Mouse (Mus musculus) kidney, adult 2 months (tissue): Measurements from ENCODE around the gene Mbnl2. TPM values are rescaled to one million over a fixed set of nuclear protein-coding genes. Genes with fewer than 3 reads are reported as not detected.

ENCODE experiments used
- DNase-seq: peaks from one replicate; pipeline ENCODE4 v3.0.0; 2021
- H3K27ac ChIP-seq: fragments of 200-500 bp; 2 replicates; pipeline ENCODE4 v1.5.1; 2012; ENCODE audit warnings: low read depth, low read length, control low read depth, inconsistent platforms; ENCODE audit not compliant: insufficient read depth
- H3K27me3 ChIP-seq: fragments of 200-500 bp; replicated peaks from 2 replicates; pipeline ENCODE4 v1.6.1; 2012; ENCODE audit warnings: mild to moderate bottlenecking, moderate library complexity, low read length, inconsistent platforms; ENCODE audit not compliant: control insufficient read depth, insufficient read depth
- H3K36me3 ChIP-seq: fragments of 200-500 bp; 2 replicates; pipeline ENCODE4 v1.6.1; 2012; ENCODE audit warnings: mild to moderate bottlenecking, moderate library complexity, low read length, inconsistent platforms; ENCODE audit not compliant: control insufficient read depth, insufficient read depth
- H3K4me1 ChIP-seq: fragments of 200-500 bp; 2 replicates; pipeline ENCODE4 v1.6.1; 2011; ENCODE audit warnings: low read length; ENCODE audit not compliant: control insufficient read depth, insufficient read depth
- H3K4me3 ChIP-seq: fragments of 200-500 bp; 2 replicates; pipeline ENCODE4 v1.5.1; 2011; ENCODE audit warnings: mild to moderate bottlenecking, low read depth, low read length, control low read depth; ENCODE audit not compliant: insufficient read depth
- CTCF ChIP-seq: fragments of 200-500 bp; conservative IDR thresholded peaks from 2 replicates; pipeline ENCODE4 v1.5.1; 2011; ENCODE audit warnings: low read depth, mild to moderate bottlenecking, control low read depth, low read length, moderate library complexity, mixed read lengths; ENCODE audit not compliant: insufficient read depth, insufficient read length
- POLR2A ChIP-seq: fragments of 200-500 bp; IDR thresholded peaks from one replicate; pipeline ENCODE4 v1.6.1; 2011; ENCODE audit warnings: low read depth, low read length, control low read depth
- WGBS: fragments of 180-500 bp; shearing (Covaris S2); methylation state at CpG from one replicate; pipeline ENCODE4 v1.1.7; 2018; 5-methylcytosine and 5-hydroxymethylcytosine counted together
- polyA plus RNA-seq: library from polyadenylated mRNA; depleted of rRNA; stranded (reverse); fragments of >200 nt; gene quantifications from 2 replicates; pipeline ENCODE4 v1.2.3, GENCODE M21; 2012

Mbnl2 gene
- polyA plus RNA-seq, 1 experiment: 50.0 TPM

DNA sequence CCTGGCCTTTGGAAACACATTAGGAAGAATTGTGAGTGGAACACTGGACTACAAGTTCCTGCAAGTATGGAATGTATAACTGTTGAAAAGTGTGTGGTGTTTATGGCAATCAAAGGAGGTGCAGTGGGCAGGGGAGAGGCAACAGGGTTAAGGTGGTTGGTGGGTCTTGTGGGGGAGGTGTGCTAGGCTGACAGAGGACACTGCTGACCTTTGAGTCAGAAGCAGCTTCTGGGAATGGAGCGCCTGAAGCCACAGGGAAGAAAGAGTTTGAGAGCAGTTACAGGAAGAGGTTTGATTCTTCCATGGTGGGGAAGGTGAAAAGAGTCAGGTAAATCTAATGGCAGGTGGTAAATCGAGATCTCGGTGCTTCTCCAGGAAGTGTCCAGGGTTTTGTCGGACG, 16.7 kb downstream of the Mbnl2 start:
- DNase-seq: no peak

DNA sequence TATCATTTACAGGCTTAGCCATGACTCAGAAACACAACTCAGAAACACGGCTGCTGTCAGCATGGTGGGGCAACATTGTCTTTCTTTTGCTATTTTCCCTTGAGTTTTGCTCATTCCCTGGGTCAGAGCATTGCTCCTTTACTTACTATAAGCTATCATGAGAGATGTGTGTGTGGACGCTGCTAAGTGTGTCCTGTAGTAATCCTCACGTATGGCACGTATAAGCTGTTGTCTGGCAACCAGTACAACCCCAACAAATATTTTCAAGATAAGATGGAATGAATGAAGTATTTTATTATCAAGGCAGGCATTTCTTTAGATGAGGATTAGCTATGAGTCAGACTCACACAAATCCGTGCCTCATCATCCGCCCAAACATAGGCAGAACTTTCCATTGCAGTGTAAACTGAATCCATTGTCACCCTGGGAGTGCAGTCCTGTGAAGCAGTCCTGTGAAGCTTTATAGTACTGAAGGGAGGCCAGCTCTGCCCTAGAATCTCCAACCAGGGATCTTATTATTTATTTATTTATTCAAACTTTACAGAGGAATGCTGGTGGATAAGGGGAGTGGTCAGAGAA, 17.2 kb downstream of the Mbnl2 start:
- WGBS: 84% methylated on average over 6 of the region's 6 CpGs
- no peak overlapping the region for H3K27ac ChIP-seq
- no peaks in the 10 kb centered on the region for H3K36me3 ChIP-seq
- no peak for TF ChIP-seq POLR2A
- no peak for TF ChIP-seq CTCF
- H3K4me1 ChIP-seq: peaks cover 42% of the 10 kb centered on the region
- H3K27me3 ChIP-seq: no peaks in the 10 kb centered on the region
- no peak overlapping the region for H3K4me3 ChIP-seq
- no peak for DNase-seq

More for the DNA sequence above, 16.7 kb downstream of the Mbnl2 start:
- Histone ChIP-seq H3K36me3 (no peaks in the 10 kb centered on the region), H3K4me1 (peaks cover 44% of the 10 kb centered on the region), H3K27ac (no peak overlapping the region), H3K4me3 (no peak overlapping the region), H3K27me3 (no peaks in the 10 kb centered on the region)
- no peak for TF ChIP-seq CTCF
- TF ChIP-seq POLR2A: no peak
- 71% methylated on average over 5 of the region's 5 CpGs for WGBS

DNA sequence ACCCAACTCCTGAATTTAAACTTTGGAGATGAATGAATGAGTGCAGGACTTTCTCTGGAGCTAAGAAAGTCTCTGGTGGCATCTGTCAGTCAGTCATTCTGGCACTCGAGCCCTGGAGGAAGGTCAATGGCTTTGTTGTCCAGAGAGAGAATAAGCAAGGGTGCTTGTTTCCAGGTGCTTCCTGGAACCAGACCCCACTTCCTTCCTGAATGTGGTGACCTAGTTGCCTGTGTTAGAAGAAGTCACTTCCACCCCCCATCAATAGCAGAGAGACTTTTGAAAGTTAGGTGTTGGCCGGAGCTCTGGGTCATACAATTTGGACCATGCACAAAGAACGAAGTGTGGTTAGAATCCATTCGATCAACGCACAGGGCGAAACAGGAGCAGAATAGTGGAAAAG, 19.0 kb downstream of the Mbnl2 start:
- no peak for DNase-seq
- TF ChIP-seq POLR2A (no peak), CTCF (no peak)
- Histone ChIP-seq H3K27me3 (no peaks in the 10 kb centered on the region), H3K4me1 (peaks cover 41% of the 10 kb centered on the region), H3K4me3 (no peak overlapping the region), H3K27ac (no peak overlapping the region), H3K36me3 (no peaks in the 10 kb centered on the region)
- WGBS: 67% methylated on average over 6 of the region's 6 CpGs

DNA sequence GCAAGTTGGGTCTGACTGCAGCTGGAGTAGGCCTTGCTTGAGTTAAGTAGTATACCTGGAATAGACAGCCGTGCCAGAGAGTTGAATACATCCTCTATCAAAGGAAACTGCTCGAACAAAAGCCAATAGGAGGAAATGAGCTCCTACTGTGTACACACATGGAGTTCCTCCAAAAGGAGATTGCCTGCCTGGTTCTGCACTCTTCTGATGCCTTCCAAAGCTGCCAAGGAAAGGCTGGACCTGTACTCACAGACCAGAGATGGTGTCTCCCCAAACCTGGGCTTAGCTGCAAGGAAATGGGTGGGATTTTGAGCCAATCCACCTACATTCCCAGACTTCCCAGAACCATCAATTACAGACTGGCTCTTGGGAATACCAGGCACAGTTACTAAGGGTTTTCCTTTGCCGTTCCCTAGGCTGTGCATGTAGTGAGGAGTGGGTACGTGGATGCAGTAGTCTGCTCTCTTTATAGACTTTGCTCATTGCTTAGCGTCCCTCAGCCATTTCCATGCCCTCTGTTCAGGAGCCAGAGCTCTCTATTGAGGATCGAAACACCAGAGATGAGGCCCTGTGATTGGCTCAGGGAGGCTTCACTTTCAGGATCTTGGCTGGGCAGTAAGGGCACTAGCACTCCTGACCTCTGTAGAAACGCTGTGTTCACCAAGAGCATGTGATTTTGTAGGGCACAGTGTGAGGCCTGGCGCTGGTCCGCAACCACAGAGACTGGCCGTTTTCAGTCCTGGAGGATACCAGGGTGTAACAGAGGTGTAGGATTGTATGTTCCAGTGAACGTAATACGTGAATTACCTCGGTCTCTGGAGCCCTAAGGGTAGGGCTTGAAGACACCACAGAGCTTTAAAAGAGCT, 20.1 kb downstream of the Mbnl2 start:
- 57% methylated on average over 13 of the region's 13 CpGs for WGBS
- no peak for TF ChIP-seq CTCF
- no peak for TF ChIP-seq POLR2A
- DNase-seq: peak; percentile 66
- Histone ChIP-seq H3K4me1 (peaks cover 45% of the 10 kb centered on the region), H3K27me3 (no peaks in the 10 kb centered on the region), H3K27ac (peak overlapping the region; percentile 90), H3K4me3 (no peak overlapping the region), H3K36me3 (no peaks in the 10 kb centered on the region)

DNA sequence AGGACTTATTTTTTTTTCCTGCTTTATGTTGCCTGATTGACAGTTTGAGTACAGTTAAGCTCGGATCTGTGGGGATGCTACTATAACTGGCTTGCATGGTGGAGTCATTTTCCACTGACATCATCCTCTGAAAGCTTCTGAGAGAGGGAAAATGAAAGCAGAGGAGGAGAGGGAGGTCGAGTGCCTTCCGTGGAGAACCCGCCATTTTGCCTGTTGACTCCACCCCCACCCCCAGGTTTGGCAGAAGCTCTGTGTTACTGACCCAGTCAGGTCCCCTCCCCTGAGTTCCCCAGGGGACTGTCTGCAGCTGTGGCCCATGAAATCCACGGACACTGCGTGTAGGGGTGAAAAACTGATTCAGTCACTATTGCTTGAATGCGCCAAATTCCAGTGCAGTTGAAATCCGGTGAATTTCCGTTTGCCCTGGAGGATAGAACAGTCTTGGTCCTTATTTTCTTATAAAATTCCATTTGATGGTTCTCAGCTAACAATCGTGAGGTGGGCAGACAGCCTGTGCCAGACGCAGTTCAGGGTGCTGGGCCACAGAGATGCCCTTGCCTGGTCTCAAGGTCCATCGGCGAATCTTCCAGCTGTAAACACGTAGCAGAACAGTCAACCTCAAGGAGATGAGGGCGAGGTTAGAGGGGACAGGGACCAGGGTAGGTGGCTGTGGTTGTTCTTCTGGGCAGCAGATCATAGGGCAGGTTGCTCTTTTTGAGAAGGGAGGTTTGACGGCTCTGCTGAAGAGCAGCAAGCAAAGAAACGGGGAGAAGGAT, 20.9 kb downstream of the Mbnl2 start:
- Histone ChIP-seq H3K36me3 (no peaks in the 10 kb centered on the region), H3K27ac (peak overlapping the region; percentile 90), H3K27me3 (no peaks in the 10 kb centered on the region), H3K4me1 (peaks cover 39% of the 10 kb centered on the region), H3K4me3 (no peak overlapping the region)
- TF ChIP-seq CTCF (no peak), POLR2A (no peak)
- 38% methylated on average over 17 of the region's 17 CpGs for WGBS
- DNase-seq: peak; percentile 55

DNA sequence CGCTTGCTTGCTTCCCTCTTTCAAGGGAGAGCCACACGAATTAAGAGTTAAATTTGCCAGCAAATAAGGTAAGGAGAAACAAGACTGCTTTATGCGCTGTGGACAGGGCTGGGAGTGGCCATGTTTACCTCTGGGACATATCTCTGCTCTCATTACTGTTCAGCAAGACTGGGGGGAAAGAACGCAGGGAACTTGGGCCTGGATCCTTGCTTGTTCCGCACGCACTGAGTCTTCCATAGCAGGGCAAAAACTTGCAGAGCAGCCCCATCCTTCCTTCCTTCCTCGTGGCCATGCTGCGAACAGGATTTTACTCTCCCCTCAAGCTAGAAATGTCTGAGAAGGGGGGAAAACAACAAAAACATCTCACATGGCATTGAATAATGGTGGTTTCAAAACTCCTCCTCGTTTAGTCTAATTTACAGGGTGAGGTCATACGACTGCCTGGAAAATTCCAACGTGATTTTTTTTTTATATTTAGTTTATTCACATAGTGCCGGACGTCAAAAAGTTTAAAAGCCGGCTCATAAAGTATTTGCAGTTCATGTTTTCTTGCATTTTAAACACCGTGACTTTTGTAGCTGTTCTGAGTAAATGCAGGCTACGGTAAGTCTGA, 21.8 kb downstream of the Mbnl2 start:
- Histone ChIP-seq H3K36me3 (no peaks in the 10 kb centered on the region), H3K4me1 (peaks cover 36% of the 10 kb centered on the region), H3K4me3 (0 out of 2 replicates have a peak overlapping the region, but pooled peaks have one; percentile 17), H3K27me3 (no peaks in the 10 kb centered on the region), H3K27ac (peak overlapping the region; percentile 90)
- peak; percentile 63 for DNase-seq
- WGBS: 28% methylated on average over 16 of the region's 16 CpGs
- TF ChIP-seq CTCF (no peak), POLR2A (no peak)

DNA sequence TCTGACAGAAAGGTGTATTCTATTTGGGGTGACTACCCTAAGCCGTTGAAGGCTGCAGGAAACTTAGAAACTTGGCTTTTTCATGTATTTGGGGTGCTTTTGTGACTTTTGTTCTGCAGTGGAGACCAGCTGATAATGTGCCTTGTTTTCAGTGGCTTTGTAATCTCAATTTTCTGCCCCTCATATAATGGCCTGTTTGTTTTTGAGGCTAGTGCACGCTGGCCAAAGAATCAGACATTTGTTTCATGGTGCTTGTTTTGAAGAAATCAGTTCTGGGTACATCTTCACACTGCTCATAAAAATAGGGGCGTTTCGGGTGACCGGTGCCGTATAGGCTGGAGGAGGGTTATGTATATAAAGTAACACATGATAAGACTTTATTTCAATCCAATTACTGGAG, 22.4 kb downstream of the Mbnl2 start:
- WGBS: 63% methylated on average over 6 of the region's 6 CpGs
- H3K4me3 ChIP-seq: no peak overlapping the region
- TF ChIP-seq POLR2A (no peak), CTCF (no peak)
- H3K27me3 ChIP-seq: no peaks in the 10 kb centered on the region
- H3K4me1 ChIP-seq: peaks cover 37% of the 10 kb centered on the region
- DNase-seq: no peak
- H3K27ac ChIP-seq: peak overlapping the region; percentile 90
- H3K36me3 ChIP-seq: no peaks in the 10 kb centered on the region
